28 mouse cellular contexts compared by ENCODE assay signal in the genomic region with DNA sequence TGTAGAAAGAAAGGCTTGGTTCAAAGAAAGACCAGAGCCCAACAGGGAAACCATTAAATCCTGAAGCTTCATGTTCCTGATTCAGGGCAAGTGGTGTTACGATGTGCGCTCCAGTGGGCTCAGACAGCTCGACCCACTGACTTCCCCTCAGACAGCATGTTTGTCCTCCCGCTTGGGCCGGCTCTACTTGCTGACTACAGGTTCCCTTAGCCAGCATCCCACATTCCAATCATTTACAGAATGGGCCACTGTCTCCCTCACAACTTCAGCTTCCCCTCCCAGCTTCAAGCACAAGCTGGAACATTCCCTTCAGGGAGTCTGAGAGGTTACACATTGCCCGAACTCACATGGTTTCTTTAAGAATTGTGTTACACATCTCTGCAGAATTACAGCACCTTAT.
"Had no signal": no experiment of that assay in that cellular context is flagged by ENCODE, and none has a peak within 500 bp of the region (broad histone marks: within the 10 kb centered on the region; RNA-seq: fewer than 3 reads in every experiment).

No protein-coding gene starts in this region.

- ATAC-seq: forebrain, embryonic 13.5 days; forebrain, embryonic 14.5 days; forebrain, embryonic 15.5 days; forebrain, embryonic 16.5 days; forebrain, postnatal 0 days had no signal

- DNase-seq: cerebellum, adult 18-20 months; cerebellum, adult 2 months; cerebellum, adult 8-10 months; cerebellum, adult 9-10 months; cerebellum, adult 9-11 months; cerebellum, postnatal 10 days; cerebellum, postnatal 14 days; cerebellum, postnatal 25 days; cerebellum, postnatal 36 days; embryo, embryonic 11 days; forebrain, postnatal 0 days; gastrocnemius, adult 2 months; gastrocnemius, postnatal 10 days; gastrocnemius, postnatal 14 days; gastrocnemius, postnatal 25 days; gastrocnemius, postnatal 36 days; heart, adult 11 months had no signal

- H3K36me3 ChIP-seq: embryonic facial prominence, embryonic 10.5 days; embryonic facial prominence, embryonic 12.5 days; embryonic facial prominence, embryonic 13.5 days; embryonic facial prominence, embryonic 15.5 days; forebrain, embryonic 10.5 days; forebrain, embryonic 12.5 days; forebrain, embryonic 15.5 days had no signal

- H3K9ac ChIP-seq: embryonic facial prominence, embryonic 12.5 days; embryonic facial prominence, embryonic 13.5 days; embryonic facial prominence, embryonic 15.5 days; forebrain, embryonic 12.5 days; forebrain, embryonic 13.5 days; forebrain, embryonic 15.5 days; forebrain, postnatal 0 days had no signal

- H3K4me1 ChIP-seq: embryonic facial prominence, embryonic 12.5 days; embryonic facial prominence, embryonic 13.5 days; embryonic facial prominence, embryonic 15.5 days; forebrain, embryonic 15.5 days had no signal

- H3K4me2 ChIP-seq: embryonic facial prominence, embryonic 12.5 days; embryonic facial prominence, embryonic 13.5 days; embryonic facial prominence, embryonic 15.5 days; forebrain, embryonic 12.5 days; forebrain, embryonic 13.5 days; forebrain, embryonic 15.5 days had no signal

- H3K27me3 ChIP-seq: embryonic facial prominence, embryonic 12.5 days; embryonic facial prominence, embryonic 15.5 days; forebrain, embryonic 12.5 days; forebrain, embryonic 13.5 days; forebrain, embryonic 15.5 days had no signal

- H3K4me3 ChIP-seq: embryonic facial prominence, embryonic 10.5 days; embryonic facial prominence, embryonic 12.5 days; embryonic facial prominence, embryonic 13.5 days; embryonic facial prominence, embryonic 15.5 days; erythroblast, embryonic 14.5 days; forebrain, embryonic 10.5 days; forebrain, embryonic 12.5 days; forebrain, embryonic 13.5 days; forebrain, embryonic 15.5 days; gastrocnemius, adult 2 months had no signal

- H3K9me3 ChIP-seq: embryonic facial prominence, embryonic 10.5 days; embryonic facial prominence, embryonic 12.5 days; embryonic facial prominence, embryonic 13.5 days; embryonic facial prominence, embryonic 15.5 days; forebrain, embryonic 10.5 days; forebrain, embryonic 12.5 days; forebrain, embryonic 13.5 days; forebrain, embryonic 15.5 days had no signal

- H3K27ac ChIP-seq: embryonic facial prominence, embryonic 10.5 days; embryonic facial prominence, embryonic 12.5 days; embryonic facial prominence, embryonic 13.5 days; embryonic facial prominence, embryonic 15.5 days; forebrain, embryonic 10.5 days; forebrain, embryonic 12.5 days; forebrain, embryonic 13.5 days; forebrain, embryonic 15.5 days; gastrocnemius, adult 2 months had no signal
